Comparison of ENCODE assay signal across 8 mouse cellular contexts in genomic region chr3:114029971-114030635, GRCm38 (mm10). TPM values are rescaled to one million over a fixed set of nuclear protein-coding genes. Genes with fewer than 3 reads are reported as not detected.
A peak's percentile ranks its signal among the peaks of the same experiment; 100 is the strongest.
DNase-seq lines count a peak whose midpoint lies in the region; ATAC-seq and TF ChIP-seq lines count a peak whose summit lies in the region.

Col11a1 (plus strand) TSS chr3:114030540.

- intact Hi-C loops in gastrocnemius, postnatal 14 days (cut with DNase I; ENCODE audit: low total_unique reads), result no loop called here

- H3K36me3 ChIP-seq in intestine, postnatal 0 days (ENCODE audit: control insufficient read depth, insufficient read depth), result no peaks in the 10 kb centered on the region
- no peaks in the 10 kb centered on the region for H3K36me3 ChIP-seq in limb, embryonic 10.5 days
- no peaks in the 10 kb centered on the region for H3K36me3 ChIP-seq in midbrain, postnatal 0 days (ENCODE audit: insufficient read depth, low read length)

- H3K9me3 ChIP-seq in intestine, postnatal 0 days (ENCODE audit: control insufficient read depth), result no peaks in the 10 kb centered on the region
- H3K9me3 ChIP-seq in limb, embryonic 10.5 days (replicated peaks), result no peaks in the 10 kb centered on the region
- H3K9me3 ChIP-seq in midbrain, postnatal 0 days (ENCODE audit: low read length), result no peaks in the 10 kb centered on the region

- peak; percentile 63 for ATAC-seq in intestine, postnatal 0 days
- peak; percentile 98 for ATAC-seq in midbrain, postnatal 0 days (ENCODE audit: low FRiP score)

- no peak for TF ChIP-seq CTCF in intestine, postnatal 0 days (IDR thresholded peaks at IDR 0.05; ENCODE audit: low read depth)
- no peak for TF ChIP-seq CTCF in midbrain, postnatal 0 days (IDR thresholded peaks at IDR 0.05)

- H3K4me3 ChIP-seq in intestine, postnatal 0 days (ENCODE audit: low read depth, low read length), result peak within 1 kb of the TSS; percentile 56
- H3K4me3 ChIP-seq in limb, embryonic 10.5 days, result peak within 1 kb of the TSS; percentile 63
- peak within 1 kb of the TSS; percentile 63 for H3K4me3 ChIP-seq in midbrain, postnatal 0 days (ENCODE audit: low read depth, low read length)

- H3K4me2 ChIP-seq in intestine, postnatal 0 days (replicated peaks; ENCODE audit: low read depth), result peak within 1 kb of the TSS; percentile 76
- H3K4me2 ChIP-seq in midbrain, postnatal 0 days (ENCODE audit: low read depth, low read length, poor library complexity, severe bottlenecking), result peak within 1 kb of the TSS; percentile 97

- no peaks in the 10 kb centered on the region for H3K4me1 ChIP-seq in intestine, postnatal 0 days (replicated peaks; ENCODE audit: control insufficient read depth, insufficient read depth, low read length)
- peaks cover 28% of the 10 kb centered on the region for H3K4me1 ChIP-seq in limb, embryonic 10.5 days
- H3K4me1 ChIP-seq in midbrain, postnatal 0 days (ENCODE audit: insufficient read depth, low read length), result peaks cover 3% of the 10 kb centered on the region; the same call in 1 of the 2 replicates

- 0 out of 2 replicates have a peak within 1 kb of the TSS, but pooled peaks have one; percentile 11 for H3K9ac ChIP-seq in intestine, postnatal 0 days (ENCODE audit: low read depth, low read length)
- H3K9ac ChIP-seq in midbrain, postnatal 0 days (replicated peaks; ENCODE audit: low read length, poor library complexity, severe bottlenecking), result peak within 1 kb of the TSS; percentile 51

- no peaks in the 10 kb centered on the region for H3K27me3 ChIP-seq in intestine, postnatal 0 days (replicated peaks; ENCODE audit: control insufficient read depth, insufficient read depth, low read length)
- H3K27me3 ChIP-seq in limb, embryonic 10.5 days (ENCODE audit: low read depth, poor library complexity, severe bottlenecking), result no peaks in the 10 kb centered on the region
- H3K27me3 ChIP-seq in midbrain, postnatal 0 days (ENCODE audit: insufficient read depth, low read length), result no peaks in the 10 kb centered on the region

- under 1% methylated on average over 19 of the region's 19 CpGs for WGBS in intestine, postnatal 0 days
- 0% methylated on average over 19 of the region's 19 CpGs for WGBS in limb, embryonic 10.5 days
- WGBS in midbrain, postnatal 0 days, result 2% methylated on average over 19 of the region's 19 CpGs

- DNase-seq in adrenal gland, postnatal 14 days, result peak; percentile 52
- peak; percentile 95 for DNase-seq in embryo, embryonic 10 days (ENCODE audit: low spot score)
- DNase-seq in gastrocnemius, postnatal 14 days, result peak; percentile 58
- DNase-seq in limb, embryonic 10.5 days (ENCODE audit: low spot score), result peak; percentile 89
- DNase-seq in midbrain, postnatal 0 days (ENCODE audit: low spot score), result peak; percentile 93
- DNase-seq in testis, postnatal 10 days (ENCODE audit: low spot score), result peak; percentile 56
- no peak for DNase-seq in MN1 (ENCODE audit: low spot score)

- H3K27ac ChIP-seq in intestine, postnatal 0 days (ENCODE audit: low read depth, low read length), result no peak within 1 kb of the TSS
- H3K27ac ChIP-seq in limb, embryonic 10.5 days, result peak within 1 kb of the TSS; percentile 84
- H3K27ac ChIP-seq in midbrain, postnatal 0 days (ENCODE audit: low read depth, low read length), result no peak within 1 kb of the TSS

RNA-seq across cellular contexts. Expression of gene Col11a1, which starts in this region (rescaled TPM):
- 1.3 and 2.3 TPM in 2 replicates for total RNA-seq in adrenal gland, postnatal 14 days (2021)
- 10 to 100 TPM; 32.4 to 35.3 TPM for total RNA-seq in gastrocnemius, postnatal 14 days (2021)
- polyA plus RNA-seq in intestine, postnatal 0 days (2015; fragmentation: Nextera tagmentation; extraction: Ambion mirVana), result 0.89 and 1.0 TPM in 2 replicates
- polyA plus RNA-seq in limb, embryonic 10.5 days (2016; fragmentation: Nextera tagmentation; extraction: Ambion mirVana), result 12.4 and 16.6 TPM in 2 replicates
- 17.0 and 25.9 TPM in 2 replicates for total RNA-seq in midbrain, postnatal 0 days (2014; rRNA removed)
- 7.8 and 8.2 TPM in 2 replicates for polyA plus RNA-seq in midbrain, postnatal 0 days (2015; fragmentation: Nextera tagmentation; extraction: Ambion mirVana)
